14 mouse cellular contexts compared by ENCODE assay signal in the genomic region with DNA sequence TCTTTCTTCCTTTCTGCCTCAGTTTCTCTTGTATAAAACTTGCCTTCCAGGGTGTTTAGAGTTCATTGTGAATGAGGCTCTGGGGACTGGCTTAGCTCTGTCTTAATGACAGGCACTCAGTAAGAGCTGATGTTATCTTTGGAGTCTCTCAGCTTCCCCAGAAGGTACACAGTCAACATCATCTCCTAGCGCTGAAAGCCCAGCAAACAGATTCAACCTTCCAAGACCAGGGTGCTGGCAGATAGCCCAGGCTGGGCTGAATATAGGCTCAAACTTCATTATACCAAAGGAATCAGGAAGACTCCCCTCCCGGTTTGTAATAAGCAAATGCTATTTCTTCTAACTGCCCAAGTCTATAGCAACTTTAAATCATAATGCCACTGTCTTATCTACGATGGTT. TPM values are rescaled to one million over a fixed set of nuclear protein-coding genes. Genes with fewer than 3 reads are reported as not detected.
DNase-seq lines count a peak whose midpoint lies in the region; ATAC-seq and TF ChIP-seq lines count a peak whose summit lies in the region.
"Had no signal": no experiment of that assay in that cellular context is flagged by ENCODE, and none has a peak within 500 bp of the region (broad histone marks: within the 10 kb centered on the region; RNA-seq: fewer than 3 reads in every experiment).

No protein-coding gene starts in this region.

- TF ChIP-seq EP300 in liver, embryonic 14.5 days (IDR thresholded peaks at IDR 0.05; ENCODE audit: low read depth), result no peak
- no peak for TF ChIP-seq EP300 in stomach, postnatal 0 days (optimal IDR thresholded peaks at IDR 0.05)

- H3K4me2 ChIP-seq in hindbrain, embryonic 12.5 days (replicated peaks), result no peak overlapping the region
- no peak overlapping the region for H3K4me2 ChIP-seq in neural tube, embryonic 13.5 days
- no peak overlapping the region for H3K4me2 ChIP-seq in liver, embryonic 14.5 days (ENCODE audit: low read depth)
- H3K4me2 ChIP-seq in stomach, postnatal 0 days (replicated peaks; ENCODE audit: low read depth), result no peak overlapping the region
- H3K4me2 ChIP-seq: limb, embryonic 15.5 days had no signal

- no peaks in the 10 kb centered on the region; the same call in 1 of the 2 replicates for H3K27me3 ChIP-seq in hindbrain, embryonic 10.5 days (ENCODE audit: insufficient read depth, poor library complexity, severe bottlenecking)
- no peaks in the 10 kb centered on the region for H3K27me3 ChIP-seq in hindbrain, embryonic 12.5 days
- no peaks in the 10 kb centered on the region for H3K27me3 ChIP-seq in neural tube, embryonic 13.5 days
- H3K27me3 ChIP-seq in liver, embryonic 14.5 days (ENCODE audit: control insufficient read depth, insufficient read depth, low read length), result no peaks in the 10 kb centered on the region; the same call in 1 of the 2 replicates
- H3K27me3 ChIP-seq in stomach, postnatal 0 days (ENCODE audit: control insufficient read depth, insufficient read depth, low read length), result no peaks in the 10 kb centered on the region

- no peak for ATAC-seq in hindbrain, embryonic 12.5 days (ENCODE audit: low FRiP score)
- no peak for ATAC-seq in neural tube, embryonic 13.5 days (ENCODE audit: low read depth)
- ATAC-seq in liver, embryonic 14.5 days (ENCODE audit: insufficient read depth), result no peak
- no peak for ATAC-seq in stomach, postnatal 0 days (ENCODE audit: low FRiP score, low TSS enrichment)
- ATAC-seq in monocyte, adult 5-6 weeks (replicated peaks; ENCODE audit: insufficient number of reproducible peaks, low FRiP score, low TSS enrichment, poor library complexity, severe bottlenecking), result no peak

- peak overlapping the region; percentile 94; the same call in 1 of the 2 replicates for H3K27ac ChIP-seq in hindbrain, embryonic 10.5 days
- H3K27ac ChIP-seq in hindbrain, embryonic 12.5 days, result no peak overlapping the region
- peak overlapping the region; percentile 54; the same call in 1 of the 2 replicates for H3K27ac ChIP-seq in neural tube, embryonic 13.5 days (replicated peaks)
- peak overlapping the region; percentile 30 for H3K27ac ChIP-seq in liver, embryonic 14.5 days
- H3K27ac ChIP-seq in stomach, postnatal 0 days (replicated peaks), result no peak overlapping the region
- H3K27ac ChIP-seq: kidney, postnatal 0 days; macrophage had no signal

- TF ChIP-seq CTCF in liver, embryonic 14.5 days (IDR thresholded peaks at IDR 0.05; ENCODE audit: low read depth), result no peak
- TF ChIP-seq CTCF in stomach, postnatal 0 days (IDR thresholded peaks at IDR 0.05; ENCODE audit: low read depth), result no peak

- no peak overlapping the region for H3K4me3 ChIP-seq in hindbrain, embryonic 10.5 days
- no peak overlapping the region for H3K4me3 ChIP-seq in hindbrain, embryonic 12.5 days
- no peak overlapping the region for H3K4me3 ChIP-seq in neural tube, embryonic 13.5 days
- no peak overlapping the region for H3K4me3 ChIP-seq in liver, embryonic 14.5 days (ENCODE audit: insufficient read depth in 1 of 2, low read depth in 2 of 2, low read length in 2 of 2)
- H3K4me3 ChIP-seq in stomach, postnatal 0 days (ENCODE audit: low read depth, low read length), result no peak overlapping the region
- H3K4me3 ChIP-seq: limb, embryonic 15.5 days; myocyte had no signal

- no peak for DNase-seq in hindbrain, embryonic 10.5 days (ENCODE audit: low spot score)
- no peak for DNase-seq in neural tube, embryonic 10.5 days (ENCODE audit: extremely low spot score, low spot score)
- no peak for DNase-seq in liver, embryonic 14.5 days (ENCODE audit: low read depth in 3 of 3, low spot score in 3 of 3)
- DNase-seq in stomach, postnatal 0 days (ENCODE audit: low spot score), result peak; percentile 39
- DNase-seq: adrenal gland, postnatal 25 days; heart, postnatal 36 days; spleen, adult 18-20 months had no signal

- peaks cover 78% of the 10 kb centered on the region for H3K4me1 ChIP-seq in hindbrain, embryonic 10.5 days (replicated peaks)
- H3K4me1 ChIP-seq in hindbrain, embryonic 12.5 days, result peaks cover 63% of the 10 kb centered on the region
- H3K4me1 ChIP-seq in neural tube, embryonic 13.5 days (replicated peaks), result peaks cover 76% of the 10 kb centered on the region
- peaks cover 60 to 73% of the 10 kb centered on the region in 2 experiments for H3K4me1 ChIP-seq in liver, embryonic 14.5 days (replicated peaks; ENCODE audit: control insufficient read depth in 2 of 2, insufficient read depth in 2 of 2, low read length in 1 of 2)
- peaks cover 3% of the 10 kb centered on the region; the same call in 1 of the 2 replicates for H3K4me1 ChIP-seq in stomach, postnatal 0 days (replicated peaks; ENCODE audit: control insufficient read depth, insufficient read depth)

- H3K36me3 ChIP-seq in hindbrain, embryonic 10.5 days, result peaks cover 6% of the 10 kb centered on the region
- no peaks in the 10 kb centered on the region for H3K36me3 ChIP-seq in hindbrain, embryonic 12.5 days
- no peaks in the 10 kb centered on the region for H3K36me3 ChIP-seq in neural tube, embryonic 13.5 days
- no peaks in the 10 kb centered on the region for H3K36me3 ChIP-seq in liver, embryonic 14.5 days (replicated peaks; ENCODE audit: control insufficient read depth, insufficient read depth, low read depth)
- H3K36me3 ChIP-seq in stomach, postnatal 0 days (ENCODE audit: control insufficient read depth, insufficient read depth, low read length), result no peaks in the 10 kb centered on the region
- H3K36me3 ChIP-seq: limb, embryonic 15.5 days had no signal

- H3K9ac ChIP-seq in hindbrain, embryonic 12.5 days, result no peak overlapping the region
- H3K9ac ChIP-seq in neural tube, embryonic 13.5 days, result no peak overlapping the region
- no peak overlapping the region for H3K9ac ChIP-seq in liver, embryonic 14.5 days (replicated peaks)
- H3K9ac ChIP-seq in stomach, postnatal 0 days (ENCODE audit: low read length), result no peak overlapping the region
- H3K9ac ChIP-seq: limb, embryonic 15.5 days had no signal

- no peaks in the 10 kb centered on the region for H3K9me3 ChIP-seq in hindbrain, embryonic 10.5 days
- no peaks in the 10 kb centered on the region for H3K9me3 ChIP-seq in hindbrain, embryonic 12.5 days (replicated peaks)
- H3K9me3 ChIP-seq in neural tube, embryonic 13.5 days, result no peaks in the 10 kb centered on the region
- no peaks in the 10 kb centered on the region for H3K9me3 ChIP-seq in liver, embryonic 14.5 days (ENCODE audit: control insufficient read depth, low read length)
- H3K9me3 ChIP-seq in stomach, postnatal 0 days (ENCODE audit: control insufficient read depth, low read length), result no peaks in the 10 kb centered on the region
- H3K9me3 ChIP-seq: limb, embryonic 15.5 days had no signal

- WGBS in hindbrain, embryonic 10.5 days, result 84% methylated on average over 3 of the region's 3 CpGs
- 84% methylated on average over 3 of the region's 3 CpGs for WGBS in hindbrain, embryonic 12.5 days
- 66% methylated on average over 3 of the region's 3 CpGs for WGBS in neural tube, embryonic 13.5 days
- WGBS in liver, embryonic 14.5 days (ENCODE audit: insufficient replicate concordance), result 53% methylated on average over 3 of the region's 3 CpGs
- whole genome bisulfite sequencing in stomach, postnatal 0 days, result 29% methylated on average over 3 of the region's 3 CpGs

RNA-seq across cellular contexts. Expression of a gene that starts 1.2 kb away (rescaled TPM):
- polyA plus RNA-seq in hindbrain, embryonic 10.5 days (2016; fragmentation: Nextera tagmentation; extraction: Ambion mirVana), result 12.3 and 15.6 TPM in 2 replicates
- 18.8 and 23.2 TPM in 2 replicates for polyA plus RNA-seq in hindbrain, embryonic 12.5 days (2016; fragmentation: Nextera tagmentation; extraction: Ambion mirVana)
- 30.6 TPM in 2 replicates for polyA plus RNA-seq in neural tube, embryonic 13.5 days (2015; fragmentation: Nextera tagmentation; extraction: Ambion mirVana)
- 9.2 and 12.1 TPM in 2 replicates for polyA plus RNA-seq in liver, embryonic 14.5 days (2012; rRNA removed)
- 4.8 and 6.0 TPM in 2 replicates for polyA plus RNA-seq in liver, embryonic 14.5 days (2014; fragmentation: Nextera tagmentation; extraction: Ambion mirVana)
- 6.5 and 7.1 TPM in 2 replicates for polyA plus RNA-seq in stomach, postnatal 0 days (2015; fragmentation: Nextera tagmentation; extraction: Ambion mirVana)
- 0.43 to 1.6 TPM (median 1.3 TPM) in 3 replicates for total RNA-seq in monocyte, adult 5-6 weeks (2017)

RNA-seq across cellular contexts. Expression of a gene that starts 38.7 kb away (rescaled TPM):
- polyA plus RNA-seq in hindbrain, embryonic 10.5 days (2016; fragmentation: Nextera tagmentation; extraction: Ambion mirVana), result 24.0 and 28.8 TPM in 2 replicates
- 19.1 and 19.8 TPM in 2 replicates for polyA plus RNA-seq in hindbrain, embryonic 12.5 days (2016; fragmentation: Nextera tagmentation; extraction: Ambion mirVana)
- polyA plus RNA-seq in neural tube, embryonic 13.5 days (2015; fragmentation: Nextera tagmentation; extraction: Ambion mirVana), result 12.5 and 14.2 TPM in 2 replicates
- polyA plus RNA-seq in liver, embryonic 14.5 days (2012; rRNA removed), result 24.4 and 32.4 TPM in 2 replicates
- polyA plus RNA-seq in liver, embryonic 14.5 days (2014; fragmentation: Nextera tagmentation; extraction: Ambion mirVana), result 35.1 and 38.5 TPM in 2 replicates
- polyA plus RNA-seq in stomach, postnatal 0 days (2015; fragmentation: Nextera tagmentation; extraction: Ambion mirVana), result 2.2 and 2.4 TPM in 2 replicates
- total RNA-seq in monocyte, adult 5-6 weeks (2017), result 73.6 to 178 TPM (median 77.9 TPM) in 3 replicates

RNA-seq across cellular contexts. Expression of a gene that starts 57.0 kb away (rescaled TPM):
- 28.5 and 32.2 TPM in 2 replicates for polyA plus RNA-seq in hindbrain, embryonic 10.5 days (2016; fragmentation: Nextera tagmentation; extraction: Ambion mirVana)
- polyA plus RNA-seq in hindbrain, embryonic 12.5 days (2016; fragmentation: Nextera tagmentation; extraction: Ambion mirVana), result 100 and 102 TPM in 2 replicates
- polyA plus RNA-seq in neural tube, embryonic 13.5 days (2015; fragmentation: Nextera tagmentation; extraction: Ambion mirVana), result 34.4 and 37.7 TPM in 2 replicates
- polyA plus RNA-seq in liver, embryonic 14.5 days (2012; rRNA removed), result 4.0 and 5.1 TPM in 2 replicates
- 4.3 and 4.4 TPM in 2 replicates for polyA plus RNA-seq in liver, embryonic 14.5 days (2014; fragmentation: Nextera tagmentation; extraction: Ambion mirVana)
- polyA plus RNA-seq in stomach, postnatal 0 days (2015; fragmentation: Nextera tagmentation; extraction: Ambion mirVana), result 29.5 and 32.1 TPM in 2 replicates
- not detected in 3 replicates for total RNA-seq in monocyte, adult 5-6 weeks (2017)

Comparison
In these comparisons a context has a peak if more than half of its experiments do, and no peak if none do; other contexts are left out.
1. H3K27ac ChIP-seq: peak in hindbrain, embryonic 10.5 days (single experiment), neural tube, embryonic 13.5 days (single experiment) and liver, embryonic 14.5 days (single experiment); none in hindbrain, embryonic 12.5 days (single experiment) and stomach, postnatal 0 days (single experiment).